Mouse (Mus musculus) kidney, postnatal 4 days (tissue): Measurements from ENCODE around the gene Cyp2w1.
A peak's percentile ranks its signal among the peaks of the same experiment; 100 is the strongest.

ENCODE experiments used
- DNase-seq, 2 experiments: peaks; one replicate each; pipeline ENCODE4 v3.0.0; 2021; ENCODE audit warnings: mixed read lengths in 2 of 2

The Cyp2w1 gene

DNA sequence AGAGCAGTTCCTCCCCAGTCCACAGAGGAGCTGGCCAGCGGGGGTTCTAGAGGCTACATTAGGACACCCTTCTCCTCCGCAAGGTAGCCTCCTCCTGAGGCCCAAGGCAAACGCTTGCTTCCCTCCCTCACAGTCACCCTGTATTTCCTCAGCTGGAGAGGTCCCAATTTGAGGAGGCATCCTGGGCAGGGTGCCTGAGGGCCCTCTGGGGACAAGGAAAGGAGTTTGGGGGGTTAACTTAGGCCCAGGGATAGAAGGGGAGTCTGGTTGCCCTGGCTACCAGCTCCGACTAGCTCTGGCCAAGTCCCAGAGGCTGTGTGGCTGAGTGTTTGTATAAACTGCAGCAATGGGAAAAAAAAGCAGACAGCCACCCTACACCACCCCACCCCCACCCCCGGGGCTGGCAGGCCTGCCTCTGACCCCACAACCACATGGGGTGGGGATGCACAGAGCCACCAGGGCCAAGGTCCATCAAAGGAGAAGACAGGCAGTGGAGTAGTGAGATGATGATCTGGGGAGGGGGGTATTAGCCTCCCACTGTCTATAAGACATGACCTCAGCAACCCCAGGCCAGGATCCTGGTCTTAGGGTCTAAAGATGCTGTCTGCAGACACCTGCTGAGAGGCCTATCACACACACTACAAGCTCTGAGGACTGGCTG, 12.6 kb downstream of the Cyp2w1 start:
- peak in 1 of 2 experiments; percentile 61 for DNase-seq

- no peak for DNase-seq
Observed at GRCm38 (mm10) chr5:139365827-139366226, 13.4 kb downstream of the Cyp2w1 start.

- DNase-seq = no peak
Observed at GRCm38 (mm10) chr5:139366484-139366883, 14.1 kb downstream of the Cyp2w1 start.

GRCm38 (mm10) chr5:139367884-139368458, 15.6 kb downstream of the Cyp2w1 start:
- no peak for DNase-seq

DNA sequence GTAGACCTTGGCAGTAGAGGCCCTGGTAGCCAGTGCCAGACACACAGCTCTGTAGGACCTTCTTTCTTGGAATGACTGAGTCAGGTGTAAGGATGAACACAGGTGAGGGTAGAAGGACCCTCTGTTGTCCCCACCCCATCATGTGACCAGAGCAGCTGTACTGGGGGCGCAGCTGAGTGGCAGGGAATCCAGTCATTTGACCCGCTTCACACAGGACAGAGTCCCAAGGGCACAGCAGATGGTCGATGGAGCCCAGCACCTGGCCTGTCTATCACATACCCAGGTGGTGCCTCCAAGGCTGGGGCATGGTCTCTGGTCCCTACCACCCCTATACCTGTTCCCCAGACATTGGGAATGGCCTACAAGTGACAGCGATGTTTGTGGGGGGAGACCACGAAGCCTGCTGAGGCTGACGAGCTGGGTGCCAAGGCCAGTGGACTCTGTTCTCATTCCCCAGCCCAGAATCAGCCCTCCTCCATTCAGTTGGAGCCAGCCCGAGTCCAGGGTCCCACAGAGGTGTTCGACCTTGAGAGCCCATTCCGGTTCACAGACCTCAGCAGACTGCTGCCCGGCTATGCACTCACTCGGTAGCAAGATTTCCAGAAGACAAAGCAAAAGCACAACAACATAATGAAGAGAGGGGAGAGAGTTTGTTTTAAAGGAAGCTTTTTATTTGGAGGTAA, 16.4 kb downstream of the Cyp2w1 start:
- DNase-seq = peak in 1 of 2 experiments; percentile 71

DNA sequence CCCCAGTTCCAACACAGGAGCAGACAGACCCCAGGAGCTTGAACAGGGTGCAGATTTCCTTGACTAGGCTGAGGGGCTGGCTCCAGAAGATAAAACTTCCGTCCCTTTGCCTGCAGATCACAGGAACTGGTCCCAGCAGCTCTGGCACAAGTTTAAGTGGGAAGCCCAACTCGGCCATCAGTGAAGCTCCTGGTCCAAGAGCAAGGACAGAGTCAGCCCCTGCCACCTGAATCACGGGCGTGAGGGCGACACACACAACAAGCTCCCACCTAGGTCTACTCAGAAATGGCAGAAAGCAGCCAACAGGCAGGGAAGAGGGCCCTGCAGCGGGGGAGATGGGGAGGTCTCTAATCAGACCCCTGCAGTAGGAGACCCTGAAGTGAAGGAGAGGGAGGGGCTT, 17.9 kb downstream of the Cyp2w1 start:
- no peak for DNase-seq

DNA sequence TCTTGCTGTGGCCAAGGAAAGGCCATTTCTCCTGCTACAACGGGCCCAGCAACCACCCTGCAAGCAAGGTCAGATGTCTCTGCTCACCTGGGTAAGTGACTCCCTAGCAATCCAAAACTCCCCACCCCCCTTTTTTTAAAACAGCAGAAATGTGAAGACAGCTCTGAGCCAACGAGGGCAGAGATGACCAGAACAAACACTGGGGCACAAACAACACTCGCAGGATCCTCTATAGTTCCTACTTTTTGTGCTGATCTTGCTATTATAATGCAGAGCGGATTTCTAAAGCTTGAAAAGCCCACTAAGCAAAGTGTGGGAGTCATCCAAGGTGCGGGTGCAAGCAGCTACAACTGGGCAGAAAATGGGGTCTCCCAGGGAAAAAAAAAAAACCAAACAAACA, 18.7 kb downstream of the Cyp2w1 start:
- DNase-seq = no peak

DNA sequence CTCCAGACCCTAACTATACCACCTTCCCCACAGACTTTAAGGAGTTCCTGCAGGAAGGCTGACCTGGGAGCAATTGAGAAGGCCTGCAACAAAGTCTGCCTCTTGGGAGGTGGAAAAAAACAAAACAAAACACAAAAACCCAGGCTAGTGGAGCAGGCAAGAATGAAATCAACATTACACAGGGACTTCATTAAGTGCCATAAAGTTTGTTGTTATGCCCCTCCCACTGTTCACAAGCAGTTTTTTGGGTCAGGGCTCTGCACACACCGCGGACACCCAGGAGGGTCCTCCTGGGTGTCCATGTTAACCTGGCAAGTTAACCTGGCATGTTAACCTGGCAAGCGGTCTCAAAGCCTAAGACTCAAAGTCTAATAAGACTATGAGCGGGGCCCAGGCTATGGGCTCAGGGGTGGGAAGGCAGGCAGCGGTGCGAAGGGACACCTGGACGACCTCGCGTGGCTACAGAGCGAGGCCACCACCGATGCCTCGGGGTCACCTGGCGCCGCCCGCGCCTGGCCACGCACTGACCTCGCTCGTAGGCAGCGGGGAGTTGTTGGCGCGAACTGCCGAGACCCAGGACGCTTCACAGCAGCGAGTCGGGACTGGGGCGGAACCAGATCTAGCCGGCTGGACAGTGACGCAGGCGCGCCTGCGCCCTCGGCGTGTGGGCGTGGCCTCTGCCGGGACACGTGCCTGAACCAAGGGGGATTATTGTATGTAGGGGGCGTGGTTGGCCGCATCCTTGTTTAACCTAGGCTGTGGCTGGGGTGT, 19.4 kb downstream of the Cyp2w1 start:
- peak; percentile 96 to 97 for DNase-seq

DNA sequence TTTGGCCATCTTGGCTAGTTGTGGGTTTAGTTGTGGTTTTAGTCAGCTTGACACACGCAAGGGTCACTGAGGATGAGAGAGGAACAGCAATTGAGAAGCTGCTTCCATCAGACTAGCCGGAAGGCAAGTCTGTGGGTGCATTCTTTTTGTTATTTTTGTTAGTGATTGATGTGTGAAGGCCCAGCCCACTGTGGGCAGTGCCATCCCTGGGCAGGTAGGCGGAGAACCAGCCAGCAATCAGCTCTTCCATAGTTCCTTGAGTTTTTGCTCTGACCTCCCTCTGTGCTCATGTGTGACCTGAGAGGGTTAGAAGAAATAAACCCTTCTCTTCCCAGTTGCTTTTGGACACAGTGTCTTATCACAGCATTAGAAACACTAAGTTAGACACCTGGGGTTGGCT, 20.7 kb downstream of the Cyp2w1 start:
- no peak for DNase-seq

- DNase-seq = no peak
Observed at GRCm38 (mm10) chr5:139373889-139374444, 21.6 kb downstream of the Cyp2w1 start.

- DNase-seq = no peak
Observed at GRCm38 (mm10) chr5:139374841-139375240, 22.4 kb downstream of the Cyp2w1 start.

DNA sequence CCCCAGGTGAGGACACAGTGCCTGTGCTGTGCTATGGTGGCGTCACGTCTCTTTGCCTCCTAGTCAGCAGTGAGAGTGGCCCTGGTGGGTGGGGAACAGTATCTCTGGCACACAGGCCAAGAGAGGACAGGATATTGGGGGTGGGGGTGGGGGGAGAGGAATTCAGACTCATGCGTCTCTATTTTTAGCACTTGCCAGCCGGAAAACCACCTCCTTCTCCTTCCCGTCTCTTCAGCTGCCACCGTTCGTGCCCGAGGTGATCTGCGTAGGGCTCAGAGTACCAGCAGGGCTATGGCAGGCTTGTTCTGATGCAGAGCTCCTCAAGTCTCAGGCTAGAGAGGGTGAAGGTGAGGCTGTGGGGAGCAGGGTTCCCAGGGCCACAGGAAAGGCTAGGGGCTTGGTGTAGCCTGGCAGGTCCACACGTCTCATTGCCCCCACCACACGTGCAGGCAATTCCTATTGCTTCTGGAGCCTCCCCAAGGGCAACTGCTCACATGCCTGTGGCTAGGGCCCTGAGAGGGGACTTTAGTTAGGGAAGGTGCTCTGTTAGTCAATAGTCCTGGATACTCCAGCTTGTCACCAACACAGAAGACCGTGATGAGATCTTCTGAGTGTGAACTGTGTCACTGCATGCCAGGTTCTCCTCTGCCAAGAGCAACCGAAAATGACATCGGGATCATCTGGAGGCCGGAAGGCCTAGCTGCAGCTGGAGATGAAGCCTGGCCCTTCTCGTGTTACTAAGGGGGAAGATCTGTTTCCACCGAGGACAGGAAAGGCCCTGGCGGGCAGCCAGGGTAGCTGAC, 25.3 kb downstream of the Cyp2w1 start, which contains the start of gene Gpr146:
Gpr146 (plus strand) TSS at position 230 of the 803 bp plus-strand sequence.
- DNase-seq = peak; percentile 75 to 85

DNA sequence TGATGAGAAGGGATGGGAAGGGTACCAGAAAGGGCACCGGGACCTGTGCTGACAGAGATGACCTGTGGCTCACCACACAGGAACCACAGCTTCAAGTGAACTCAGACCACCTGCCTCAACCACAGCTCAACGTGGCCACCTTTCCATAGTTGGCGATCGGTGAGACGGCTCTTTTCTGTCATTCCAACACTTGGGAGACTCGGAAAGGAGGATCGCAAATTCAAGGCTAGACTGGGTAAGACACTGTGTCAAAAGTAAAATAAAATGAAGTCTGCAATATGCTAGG, 25.8 kb downstream of the Cyp2w1 start:
- no peak for DNase-seq

- DNase-seq = peak; percentile 78 to 87
Observed at GRCm38 (mm10) chr5:139378986-139379629, 26.7 kb downstream of the Cyp2w1 start.

DNA sequence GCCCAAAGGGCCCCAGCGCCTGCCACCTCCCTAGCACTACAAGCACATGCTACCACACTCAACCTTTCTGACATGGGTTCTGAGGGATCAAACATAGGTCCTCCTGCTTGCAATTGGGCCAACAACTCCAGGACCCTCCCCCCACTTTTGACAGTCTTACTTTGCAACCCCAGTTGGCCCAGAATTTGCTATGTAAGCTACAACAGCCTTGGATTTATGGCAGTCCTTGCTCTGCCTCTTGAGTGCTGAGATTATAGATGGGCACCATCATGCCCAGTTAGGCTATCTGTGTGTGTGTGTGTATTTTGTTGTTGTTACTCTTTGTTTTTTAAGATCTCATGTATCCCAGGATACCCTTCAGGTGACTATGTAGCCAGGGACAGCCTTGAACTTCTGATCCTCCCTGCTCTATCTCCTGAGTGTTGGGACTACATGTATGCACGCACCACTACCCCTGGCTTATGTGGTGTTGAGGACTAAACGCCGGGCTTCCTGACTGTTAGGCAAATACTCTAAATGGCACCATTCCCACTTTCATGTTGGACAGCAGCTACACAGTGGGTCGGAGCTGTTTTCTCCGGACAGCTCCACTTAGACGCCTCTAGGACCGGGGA, 27.5 kb downstream of the Cyp2w1 start:
- no peak for DNase-seq

GRCm38 (mm10) chr5:139380385-139381248, 28.2 kb downstream of the Cyp2w1 start:
- peak; percentile 97 to 98 for DNase-seq

DNA sequence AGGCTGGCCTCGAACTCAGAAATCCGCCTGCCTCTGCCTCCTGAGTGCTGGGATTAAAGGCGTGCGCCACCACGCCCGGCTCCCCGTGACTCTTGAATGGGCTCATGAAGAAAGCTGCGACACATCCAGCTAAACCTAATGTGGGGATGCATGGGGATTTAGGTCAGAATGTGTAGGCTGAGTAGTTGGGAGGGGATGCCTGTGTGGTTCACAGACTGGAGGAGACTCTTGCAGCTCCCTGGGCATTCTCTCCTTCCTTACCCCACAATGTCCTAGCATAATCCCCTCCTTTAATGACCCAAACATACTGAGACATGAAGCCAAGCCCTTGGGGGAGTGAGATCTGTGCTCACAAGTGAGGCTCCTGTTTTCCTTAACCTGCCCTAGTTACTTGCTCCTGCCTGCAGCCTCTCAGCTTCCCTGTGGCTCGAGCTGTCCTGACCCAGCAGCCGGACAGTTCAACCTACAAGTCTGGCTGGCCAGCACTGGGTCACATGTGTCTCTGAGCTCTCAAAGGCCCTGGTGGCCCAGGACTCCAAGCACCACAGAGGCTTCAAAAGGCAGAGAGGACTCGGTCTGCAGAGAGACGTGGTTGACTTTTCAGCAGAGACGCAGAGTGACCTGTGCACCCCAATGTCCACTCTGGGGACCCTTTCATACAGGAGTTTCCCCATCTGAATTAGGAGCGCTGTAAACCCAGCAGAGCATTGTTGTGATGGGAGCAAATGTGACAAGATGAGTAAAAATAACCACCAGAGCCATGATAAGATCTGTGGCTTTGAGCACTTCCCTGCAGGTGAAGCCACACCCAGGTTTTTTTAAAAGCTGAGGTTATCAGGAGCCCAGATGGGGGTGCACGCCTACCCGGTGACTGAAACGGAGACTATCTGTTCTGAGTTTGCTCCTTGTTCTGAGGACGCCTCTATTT, 29.4 kb downstream of the Cyp2w1 start:
- peak in 1 of 2 experiments; percentile 37 for DNase-seq

GRCm38 (mm10) chr5:139382760-139383159, 30.3 kb downstream of the Cyp2w1 start:
- peak; percentile 44 to 67 for DNase-seq

DNA sequence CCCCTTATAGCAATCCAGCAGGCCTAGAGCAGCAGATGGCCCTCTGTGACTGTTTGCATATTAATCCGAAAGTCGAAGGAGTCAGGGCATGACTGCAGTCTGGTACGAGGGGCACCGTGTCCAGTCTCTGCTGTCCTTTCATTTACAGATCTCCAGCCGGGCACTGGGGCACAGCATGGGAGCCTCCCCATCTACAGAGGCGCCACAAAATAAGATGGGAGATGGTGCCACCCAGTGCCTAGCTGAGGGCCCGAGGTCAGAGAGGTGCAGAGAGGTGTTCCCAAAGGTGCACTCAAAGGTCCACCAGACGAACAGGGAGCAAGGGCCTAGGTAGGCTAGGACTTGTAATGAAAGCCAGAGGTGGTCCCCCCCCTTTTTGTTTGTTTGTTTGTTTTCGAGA, 30.8 kb downstream of the Cyp2w1 start:
- DNase-seq = no peak
